Mouse (Mus musculus) myocyte (in vitro differentiated cells): ENCODE data around the gene Pbx1.

ENCODE experiments used
- CEBPB ChIP-seq: IDR thresholded peaks from 2 replicates; pipeline ENCODE4 v1.6.1; 2011; ENCODE audit warnings: mild to moderate bottlenecking, moderate library complexity; ENCODE audit not compliant: poor library complexity, insufficient read depth, severe bottlenecking
- E2F4 ChIP-seq: IDR thresholded peaks from one replicate; pipeline ENCODE4 v1.6.1; 2011; ENCODE audit warnings: mild to moderate bottlenecking, control low read depth, moderate library complexity; ENCODE audit not compliant: insufficient read depth
- MAX ChIP-seq: IDR thresholded peaks from one replicate; pipeline ENCODE4 v1.6.1; 2011; ENCODE audit warnings: low read depth, mild to moderate bottlenecking, control low read depth
- MYOD1 ChIP-seq, 3 experiments: IDR thresholded peaks; one replicate each; pipeline ENCODE4 v1.6.1; 2011; ENCODE audit warnings: control low read depth in 2 of 3, low read depth in 2 of 3, mild to moderate bottlenecking in 2 of 3, moderate library complexity in 1 of 3; ENCODE audit not compliant: insufficient read length in 2 of 3, control insufficient read depth in 1 of 3
- MYOG ChIP-seq, 3 experiments: IDR thresholded peaks; one replicate each; pipeline ENCODE4 v1.6.1; 2011; ENCODE audit warnings: control low read depth in 2 of 3, low read depth in 2 of 3, mild to moderate bottlenecking in 2 of 3; ENCODE audit not compliant: insufficient read length in 2 of 3, control insufficient read depth in 1 of 3, insufficient read depth in 1 of 3
- POLR2A ChIP-seq: IDR thresholded peaks from one replicate; pipeline ENCODE4 v1.6.1; 2011; ENCODE audit warnings: low read depth, mild to moderate bottlenecking, control low read depth, moderate library complexity; ENCODE audit not compliant: insufficient read length
- POLR2AphosphoS2 ChIP-seq: IDR thresholded peaks from one replicate; pipeline ENCODE4 v1.6.1; 2011; ENCODE audit warnings: low read depth, control low read depth; ENCODE audit not compliant: insufficient read length
- REST ChIP-seq: IDR thresholded peaks from one replicate; pipeline ENCODE4 v1.6.1; 2011; ENCODE audit warnings: mild to moderate bottlenecking, control low read depth, moderate library complexity; ENCODE audit not compliant: insufficient read depth, insufficient read length
- SRF ChIP-seq: IDR thresholded peaks from one replicate; pipeline ENCODE4 v1.6.1; 2011; ENCODE audit warnings: low read depth; ENCODE audit not compliant: control insufficient read depth, insufficient read length
- TCF12 ChIP-seq: IDR thresholded peaks from one replicate; pipeline ENCODE4 v1.6.1; 2011; ENCODE audit warnings: mild to moderate bottlenecking, control low read depth; ENCODE audit not compliant: poor library complexity, insufficient read depth, severe bottlenecking
- USF1 ChIP-seq: IDR thresholded peaks from one replicate; pipeline ENCODE4 v1.6.1; 2011; ENCODE audit warnings: low read depth, mild to moderate bottlenecking, control low read depth, moderate library complexity

DNA sequence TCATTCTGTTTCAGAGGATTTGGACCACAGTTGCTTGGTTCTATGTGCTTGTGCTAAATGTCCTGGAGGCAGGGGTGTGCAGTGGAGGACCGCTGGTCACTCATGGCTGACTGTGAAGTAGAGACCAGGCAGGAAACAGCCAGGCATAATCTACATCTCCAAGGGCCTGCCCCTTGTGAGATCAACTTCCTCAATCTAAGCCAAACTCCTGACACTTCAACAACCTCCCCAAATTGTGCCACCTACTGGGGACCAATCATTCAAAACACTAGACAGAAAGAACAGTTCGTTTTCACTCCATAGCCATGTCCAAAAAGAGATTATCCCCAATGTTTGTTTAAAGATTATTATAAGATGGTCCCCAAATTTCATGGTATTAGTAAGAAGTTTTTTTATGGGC, 46.8 kb upstream of the Pbx1 start:
- TF ChIP-seq POLR2A (no peak), E2F4 (no peak), TCF12 (no peak), MYOD1 (IDR thresholded peaks at IDR 0.05; ENCODE audit: control insufficient read depth in 1 of 3, insufficient read length in 2 of 3, low read depth in 2 of 3) (no peak), MAX (no peak), POLR2AphosphoS2 (no peak), CEBPB (no peak), REST (no peak), MYOG (IDR thresholded peaks at IDR 0.05; ENCODE audit: control insufficient read depth in 1 of 3, insufficient read depth in 1 of 3, insufficient read length in 2 of 3, low read depth in 2 of 3) (no peak), USF1 (no peak), SRF (no peak)
